Mouse (Mus musculus): Measurements from ENCODE around the gene Cdkl3. TPM values are rescaled to one million over a fixed set of nuclear protein-coding genes. Genes with fewer than 3 reads are reported as not detected.

Cdkl3 gene
- polyA plus RNA-seq, 1 experiment, result 21.9 TPM

DNA sequence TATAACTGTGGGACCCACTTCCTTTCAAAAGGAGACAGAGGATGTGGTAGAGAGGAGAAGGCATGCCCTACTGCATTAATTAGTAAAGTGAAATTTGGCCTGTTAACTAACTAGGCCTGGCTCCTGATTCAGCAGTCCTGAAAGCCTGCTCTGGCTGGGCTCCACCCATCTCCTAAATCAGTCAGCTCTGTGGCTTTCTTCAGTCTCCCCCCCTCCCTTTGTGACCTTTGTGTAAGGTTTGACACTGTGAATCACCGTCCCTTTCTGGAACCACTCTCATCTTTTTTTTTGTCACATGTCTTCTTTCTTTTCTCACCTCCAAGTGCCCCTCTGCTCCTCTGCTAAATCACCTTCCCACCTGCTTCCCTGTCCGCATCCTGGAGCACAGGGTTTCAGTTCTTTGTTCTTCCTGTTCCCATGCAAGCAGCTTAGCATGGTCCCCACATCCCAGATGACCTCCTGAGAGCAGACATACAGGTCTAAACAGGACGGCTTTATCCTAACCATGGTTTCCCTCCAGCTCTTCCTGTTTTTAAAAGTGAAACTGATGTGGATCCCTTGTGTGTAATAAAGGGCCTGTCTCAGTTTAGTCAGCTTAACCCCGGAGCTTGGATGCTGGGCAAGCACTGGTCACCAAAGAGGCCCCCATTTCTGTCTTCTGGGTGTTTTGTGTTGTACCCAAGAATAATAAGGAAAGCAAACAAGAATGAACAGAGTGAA is 42.6 kb downstream of the Cdkl3 start:
- Histone ChIP-seq H3K4me1 (ENCODE audit: control insufficient read depth, insufficient read depth, insufficient read length, low read length) (peaks cover 7% of the 10 kb centered on the region; the same call in 1 of the 2 replicates), H3K4me3 (ENCODE audit: insufficient read depth, low read depth, low read length) (peak overlapping the region; percentile 22), H3K27ac (replicated peaks; ENCODE audit: low read depth, low read length) (peak overlapping the region; percentile 54)

GRCm38 (mm10) chr11:52053371-52053770 is 49.4 kb downstream of the Cdkl3 start:
- no peaks in the 10 kb centered on the region for H3K4me1 ChIP-seq (ENCODE audit: control insufficient read depth, insufficient read depth, insufficient read length, low read length)
- H3K4me3 ChIP-seq (ENCODE audit: insufficient read depth, low read depth, low read length), result peak overlapping the region; percentile 36; the same call in 1 of the 2 replicates
- H3K27ac ChIP-seq (replicated peaks; ENCODE audit: low read depth, low read length), result peak overlapping the region; percentile 67; the same call in 1 of the 2 replicates

- H3K4me3 ChIP-seq (ENCODE audit: insufficient read depth, low read depth, low read length), result no peak overlapping the region
- H3K4me1 ChIP-seq (ENCODE audit: control insufficient read depth, insufficient read depth, insufficient read length, low read length), result no peaks in the 10 kb centered on the region
- H3K27ac ChIP-seq (replicated peaks; ENCODE audit: low read depth, low read length), result no peak overlapping the region
Observed at GRCm38 (mm10) chr11:52054728-52055127, 50.7 kb downstream of the Cdkl3 start.

- no peak overlapping the region for H3K27ac ChIP-seq (replicated peaks; ENCODE audit: low read depth, low read length)
- H3K4me1 ChIP-seq (ENCODE audit: control insufficient read depth, insufficient read depth, insufficient read length, low read length), result no peaks in the 10 kb centered on the region
- no peak overlapping the region for H3K4me3 ChIP-seq (ENCODE audit: insufficient read depth, low read depth, low read length)
Observed at GRCm38 (mm10) chr11:52056198-52056597, 52.2 kb downstream of the Cdkl3 start.

GRCm38 (mm10) chr11:52059001-52059400 is 55.0 kb downstream of the Cdkl3 start:
- no peak overlapping the region for H3K4me3 ChIP-seq (ENCODE audit: insufficient read depth, low read depth, low read length)
- H3K4me1 ChIP-seq (ENCODE audit: control insufficient read depth, insufficient read depth, insufficient read length, low read length), result no peaks in the 10 kb centered on the region
- no peak overlapping the region for H3K27ac ChIP-seq (replicated peaks; ENCODE audit: low read depth, low read length)

GRCm38 (mm10) chr11:52060315-52060714 is 56.3 kb downstream of the Cdkl3 start:
- Histone ChIP-seq H3K4me1 (ENCODE audit: control insufficient read depth, insufficient read depth, insufficient read length, low read length) (no peaks in the 10 kb centered on the region), H3K4me3 (ENCODE audit: insufficient read depth, low read depth, low read length) (no peak overlapping the region), H3K27ac (replicated peaks; ENCODE audit: low read depth, low read length) (no peak overlapping the region)

- no peak overlapping the region for H3K27ac ChIP-seq (replicated peaks; ENCODE audit: low read depth, low read length)
- no peaks in the 10 kb centered on the region for H3K4me1 ChIP-seq (ENCODE audit: control insufficient read depth, insufficient read depth, insufficient read length, low read length)
- no peak overlapping the region for H3K4me3 ChIP-seq (ENCODE audit: insufficient read depth, low read depth, low read length)
Observed at GRCm38 (mm10) chr11:52062406-52062805, 58.4 kb downstream of the Cdkl3 start.

- Histone ChIP-seq H3K27ac (replicated peaks; ENCODE audit: low read depth, low read length) (no peak overlapping the region), H3K4me3 (ENCODE audit: insufficient read depth, low read depth, low read length) (no peak overlapping the region), H3K4me1 (ENCODE audit: control insufficient read depth, insufficient read depth, insufficient read length, low read length) (no peaks in the 10 kb centered on the region)
Observed at GRCm38 (mm10) chr11:52064398-52064797, 60.4 kb downstream of the Cdkl3 start.

DNA sequence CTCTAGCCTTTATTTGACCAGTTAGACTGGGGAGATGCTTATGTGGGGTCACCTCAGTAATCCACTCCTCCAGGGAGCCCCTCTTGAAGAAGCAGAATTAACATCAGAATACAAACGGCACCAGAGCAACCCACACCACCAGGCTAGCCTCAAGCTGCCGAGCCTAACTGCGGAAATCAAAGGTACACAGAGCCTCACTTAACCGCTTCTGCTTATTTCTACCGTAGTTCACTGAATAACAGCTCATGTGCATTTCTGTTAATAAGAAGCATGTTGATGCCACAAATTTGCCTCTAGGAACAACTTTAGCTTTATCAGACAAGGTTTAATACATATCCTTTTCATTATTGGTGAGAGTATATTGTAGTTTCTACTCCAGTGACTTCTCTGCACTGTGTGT is 61.8 kb downstream of the Cdkl3 start:
- no peak overlapping the region for H3K27ac ChIP-seq (replicated peaks; ENCODE audit: low read depth, low read length)
- H3K4me1 ChIP-seq (ENCODE audit: control insufficient read depth, insufficient read depth, insufficient read length, low read length), result no peaks in the 10 kb centered on the region
- no peak overlapping the region for H3K4me3 ChIP-seq (ENCODE audit: insufficient read depth, low read depth, low read length)

DNA sequence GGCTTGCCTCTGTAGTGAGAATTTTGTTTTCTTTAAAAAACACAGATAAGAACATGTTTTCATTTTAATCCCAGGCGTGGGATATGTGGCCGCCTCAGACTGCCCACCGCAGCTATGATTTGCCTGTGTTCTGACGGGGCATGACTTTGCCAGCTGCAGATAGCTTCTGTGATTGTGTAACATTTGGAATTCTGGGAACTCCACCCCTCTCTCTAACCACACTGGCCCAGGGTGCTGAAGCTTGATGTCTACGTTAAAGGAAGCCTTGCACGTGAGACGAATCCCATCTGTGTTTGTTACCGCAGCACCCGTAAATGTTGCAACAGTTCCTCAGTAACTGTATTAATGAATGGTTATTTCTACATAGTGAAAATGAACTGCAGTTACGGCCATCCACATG is 67.7 kb downstream of the Cdkl3 start:
- Histone ChIP-seq H3K4me1 (ENCODE audit: control insufficient read depth, insufficient read depth, insufficient read length, low read length) (no peaks in the 10 kb centered on the region), H3K27ac (replicated peaks; ENCODE audit: low read depth, low read length) (no peak overlapping the region; the same call in 1 of the 2 replicates), H3K4me3 (ENCODE audit: insufficient read depth, low read depth, low read length) (no peak overlapping the region)

DNA sequence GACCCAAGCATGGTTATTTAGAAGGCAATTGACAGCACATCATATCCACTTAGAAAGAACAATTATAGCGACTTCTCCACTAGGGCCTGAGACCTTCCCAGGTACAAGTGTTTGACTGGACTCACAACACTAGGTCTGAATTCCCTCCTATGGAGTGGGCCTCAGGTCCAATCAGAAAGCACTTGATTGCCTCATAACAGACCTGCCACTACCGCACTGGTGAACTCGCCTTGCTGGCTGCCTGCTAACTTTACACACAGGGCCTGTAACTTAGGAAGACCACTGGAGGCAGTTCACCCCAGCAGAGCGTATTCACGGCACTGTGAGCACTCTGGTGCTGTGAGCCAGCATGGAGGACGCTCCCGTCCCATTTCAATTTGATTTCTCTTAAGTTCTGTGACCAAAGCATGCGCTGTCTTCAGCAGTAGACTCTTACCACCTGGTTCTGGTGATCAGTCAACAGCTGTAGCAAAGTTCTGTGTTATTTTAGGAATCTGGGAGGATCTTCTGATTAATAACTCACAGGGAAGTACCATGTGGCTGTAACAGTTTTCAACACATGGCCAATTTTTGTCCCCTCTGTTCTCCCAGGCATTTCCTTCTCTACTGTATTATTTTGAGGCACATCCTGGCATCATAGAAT is 69.6 kb downstream of the Cdkl3 start:
- Histone ChIP-seq H3K27ac (replicated peaks; ENCODE audit: low read depth, low read length) (no peak overlapping the region), H3K4me3 (ENCODE audit: insufficient read depth, low read depth, low read length) (no peak overlapping the region), H3K4me1 (ENCODE audit: control insufficient read depth, insufficient read depth, insufficient read length, low read length) (peaks cover 5% of the 10 kb centered on the region; the same call in 1 of the 2 replicates)

GRCm38 (mm10) chr11:52074626-52075470 is 70.8 kb downstream of the Cdkl3 start:
- Histone ChIP-seq H3K27ac (replicated peaks; ENCODE audit: low read depth, low read length) (no peak overlapping the region), H3K4me1 (ENCODE audit: control insufficient read depth, insufficient read depth, insufficient read length, low read length) (peaks cover 5% of the 10 kb centered on the region; the same call in 1 of the 2 replicates), H3K4me3 (ENCODE audit: insufficient read depth, low read depth, low read length) (no peak overlapping the region)

DNA sequence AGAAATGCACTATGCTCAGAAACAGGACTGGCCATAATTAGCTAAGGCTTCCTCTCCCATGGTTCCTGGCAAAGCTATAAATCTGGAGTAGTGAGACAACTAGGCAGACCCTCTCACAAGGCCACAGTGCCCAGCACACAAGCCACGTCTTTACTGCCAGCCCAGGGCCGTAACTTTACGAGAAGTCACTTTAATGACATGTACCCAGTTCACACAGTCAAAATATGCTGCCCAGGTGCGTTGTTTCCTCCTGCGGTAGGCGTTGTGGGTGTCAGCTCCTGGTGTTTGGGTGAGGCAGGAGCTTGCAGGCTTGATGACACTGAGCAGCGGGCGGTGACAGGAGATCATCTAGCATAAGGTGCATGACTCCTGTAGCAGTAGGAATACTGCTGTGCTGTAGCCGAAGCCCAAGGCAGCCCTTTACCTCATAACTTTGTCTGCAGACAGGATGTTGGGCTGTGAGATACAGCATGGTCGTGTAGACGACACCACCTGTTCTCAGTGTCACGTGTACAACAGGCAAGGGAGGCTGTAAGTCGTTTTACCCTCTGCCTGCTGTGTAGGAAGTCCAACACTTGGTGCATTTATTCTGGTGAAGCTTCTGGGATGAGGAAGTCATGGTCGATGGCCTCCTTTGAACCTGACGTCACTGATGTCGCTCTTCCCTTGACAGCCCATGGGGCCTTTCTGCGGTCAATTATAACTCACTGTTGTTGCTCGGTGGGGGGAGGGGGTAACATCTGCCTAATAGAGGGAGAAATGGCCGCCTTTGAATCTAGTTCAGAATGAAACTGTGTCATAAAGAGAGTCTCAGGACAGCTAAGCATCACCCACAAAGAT is 72.0 kb downstream of the Cdkl3 start:
- Histone ChIP-seq H3K4me3 (ENCODE audit: insufficient read depth, low read depth, low read length) (no peak overlapping the region), H3K27ac (replicated peaks; ENCODE audit: low read depth, low read length) (no peak overlapping the region), H3K4me1 (ENCODE audit: control insufficient read depth, insufficient read depth, insufficient read length, low read length) (peaks cover 5% of the 10 kb centered on the region; the same call in 1 of the 2 replicates)

DNA sequence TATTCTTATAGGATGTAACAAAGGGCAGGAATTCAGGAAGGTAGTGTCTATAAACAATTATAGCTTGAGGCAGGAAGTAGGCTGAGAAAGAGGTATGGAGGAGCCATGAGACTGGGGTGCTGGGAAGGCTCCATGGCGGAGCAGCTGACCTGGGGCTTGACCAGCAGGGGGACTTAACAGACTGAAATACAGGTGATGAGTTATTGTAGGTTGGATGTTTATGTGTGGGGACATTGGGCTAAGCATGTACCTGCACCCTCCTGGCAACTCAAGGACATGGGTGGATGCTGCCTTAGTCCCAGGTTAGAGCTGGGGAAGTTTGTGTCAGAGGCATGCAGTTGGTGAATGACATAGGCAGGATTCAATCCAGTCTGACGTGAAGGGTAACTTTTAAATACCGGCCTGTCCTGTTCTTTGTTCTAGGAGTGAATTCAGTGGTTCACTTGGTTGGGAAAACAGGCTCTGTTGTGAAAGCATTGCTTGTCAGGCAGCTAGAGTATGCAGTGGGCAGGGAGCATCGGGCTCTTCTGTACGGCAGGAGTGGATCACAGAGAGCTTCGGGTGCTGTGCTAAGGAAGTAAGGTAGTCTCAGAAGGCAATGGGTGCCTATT is 72.8 kb downstream of the Cdkl3 start:
- H3K4me1 ChIP-seq (ENCODE audit: control insufficient read depth, insufficient read depth, insufficient read length, low read length), result peaks cover 5% of the 10 kb centered on the region; the same call in 1 of the 2 replicates
- H3K4me3 ChIP-seq (ENCODE audit: insufficient read depth, low read depth, low read length), result no peak overlapping the region
- no peak overlapping the region for H3K27ac ChIP-seq (replicated peaks; ENCODE audit: low read depth, low read length)

Data from brown adipose tissue, adult 24 weeks (tissue).